Mouse (Mus musculus) megakaryocyte-erythroid progenitor cell, adult 5 weeks (primary cell): ENCODE results near the gene Gm8265. TPM values are rescaled to one million over a fixed set of nuclear protein-coding genes. Genes with fewer than 3 reads are reported as not detected.

ENCODE experiments used
- polyA plus RNA-seq: library from polyadenylated mRNA; stranded (reverse); fragments of >175 nt; gene quantifications from 2 replicates; pipeline ENCODE4 v1.2.3, GENCODE M21; 2012

Gm8265 gene
- polyA plus RNA-seq: not detected in 2 replicates

DNA sequence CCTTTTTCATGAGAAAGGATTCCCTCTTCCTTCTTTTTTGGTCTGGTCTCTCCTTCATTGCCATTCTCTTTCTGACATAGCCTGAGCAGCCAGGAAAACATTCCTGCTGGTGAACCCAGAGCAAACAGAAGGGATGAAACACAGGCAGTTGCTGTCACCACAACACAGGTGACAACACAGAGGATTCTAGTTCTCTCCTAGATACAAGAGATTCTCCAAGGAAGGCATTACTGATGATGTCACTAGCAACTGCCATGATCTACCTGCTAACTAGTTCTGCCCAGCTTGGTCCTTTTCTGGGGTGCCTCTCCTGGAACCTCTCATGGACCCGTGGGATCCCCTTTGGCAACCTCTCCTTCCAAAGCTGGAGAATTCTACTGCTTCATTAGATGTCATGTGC lies at the start of gene Gm8265:
TSS of gene Gm8265 (minus strand) at position 101 of the 400 bp plus-strand sequence.

Other genes starting within 250 kb of the Gm8265 start
- gene Gm3500, start 244.0 kb downstream of the Gm8265 start, polyA plus RNA-seq: not detected in 2 replicates
- not detected in 2 replicates for gene Gm3194, start 177.6 kb downstream of the Gm8265 start, polyA plus RNA-seq
- not detected in 2 replicates for gene Gm8246, start 155.2 kb downstream of the Gm8265 start, polyA plus RNA-seq
- not detected in 2 replicates for gene Gm3187, start 148.8 kb downstream of the Gm8265 start, polyA plus RNA-seq
- gene Gm3488, start 131.4 kb downstream of the Gm8265 start, polyA plus RNA-seq: not detected in 2 replicates
- gene Gm3532, start 94.5 kb downstream of the Gm8265 start, polyA plus RNA-seq: not detected in 2 replicates
- not detected in 2 replicates for gene Gm9603, start 54.4 kb upstream of the Gm8265 start, polyA plus RNA-seq
- gene Gm3373, start 108.5 kb upstream of the Gm8265 start, polyA plus RNA-seq: not detected in 2 replicates
- gene Gm3383, start 175.0 kb upstream of the Gm8265 start, polyA plus RNA-seq: not detected in 2 replicates
- gene Gm3424, start 197.3 kb upstream of the Gm8265 start, polyA plus RNA-seq: not detected in 2 replicates
- not detected in 2 replicates for gene Gm8237, start 247.4 kb upstream of the Gm8265 start, polyA plus RNA-seq